Mouse (Mus musculus) monocyte, adult 5-6 weeks (primary cell): ENCODE data around the gene Lce1g. TPM values are rescaled to one million over a fixed set of nuclear protein-coding genes. Genes with fewer than 3 reads are reported as not detected.

Experiments used
- ATAC-seq: fragments of 153-309, 156-312 bp; replicated peaks from 2 replicates; pipeline ENCODE4 v1.8.0; 2017; ENCODE audit warnings: mild to moderate bottlenecking; ENCODE audit not compliant: low TSS enrichment, insufficient number of reproducible peaks, severe bottlenecking, poor library complexity, low FRiP score
- total RNA-seq: library from RNA; stranded (forward); fragments of 200-1000, 200-491, 200-594 nt; gene quantifications from 3 replicates; pipeline ENCODE4 v1.2.3, GENCODE M21; 2017

Gene Lce1g
- total RNA-seq = not detected in 3 replicates

- no peak for ATAC-seq
Measured at GRCm38 (mm10) chr3:92752238-92752637, at the start of gene Lce1g. Gene Lce1g, minus strand, starts transcription at chr3:92752338.

DNA sequence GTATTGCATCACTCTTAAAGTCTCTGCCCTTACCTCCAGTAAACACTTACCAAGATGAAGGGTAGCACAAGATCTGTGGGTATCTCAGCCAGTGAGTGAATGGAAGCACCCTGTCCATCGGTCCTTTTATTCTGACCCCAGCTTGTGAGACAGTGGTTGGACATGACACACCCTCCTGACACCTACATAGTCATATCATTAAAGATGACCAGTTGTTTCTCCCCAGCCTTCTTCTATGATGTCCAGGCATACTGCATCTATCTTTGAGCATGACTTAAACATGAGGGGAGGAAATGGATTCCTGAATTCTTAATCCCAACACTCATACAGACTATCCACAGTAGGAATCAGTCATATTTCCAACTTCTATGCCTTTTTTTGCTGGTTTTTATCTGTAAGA, 38.3 kb upstream of the Lce1g start, which contains the start of gene Lce1j:
Gene Lce1j, minus strand, starts transcription at position 101 of the 400 bp plus-strand sequence.
- ATAC-seq = no peak

GRCm38 (mm10) chr3:92778799-92779198, 26.7 kb upstream of the Lce1g start, which contains the start of gene Lce1i:
Gene Lce1i, minus strand, starts transcription at chr3:92778899.
- no peak for ATAC-seq

DNA sequence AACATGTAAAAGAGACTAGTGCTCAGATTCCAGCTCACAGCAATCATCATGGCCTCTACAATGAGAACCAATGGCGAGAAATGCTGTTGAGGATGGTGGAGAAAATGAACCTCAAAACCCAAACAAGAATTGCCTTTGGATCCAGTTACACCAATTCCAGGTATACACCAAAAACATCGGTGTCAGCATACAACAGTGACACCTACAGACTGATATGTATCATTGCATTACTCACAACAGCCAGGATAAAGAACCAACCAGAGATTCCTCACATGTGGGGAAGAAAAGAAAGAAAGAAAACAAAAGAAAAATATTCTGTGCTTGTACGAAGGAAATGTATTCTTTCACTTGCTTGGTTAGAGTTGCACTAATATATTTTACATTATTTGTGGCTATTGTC, 19.4 kb upstream of the Lce1g start:
- no peak for ATAC-seq

GRCm38 (mm10) chr3:92764965-92765364, 12.8 kb upstream of the Lce1g start, which contains the start of gene Lce1h:
Gene Lce1h, minus strand, starts transcription at chr3:92765065.
- no peak for ATAC-seq

- ATAC-seq = no peak
Measured at GRCm38 (mm10) chr3:92753197-92753596, 1.1 kb upstream of the Lce1g start.

GRCm38 (mm10) chr3:92738996-92739395, 13.1 kb downstream of the Lce1g start, which contains the start of gene Gm38119:
Gene Gm38119, minus strand, starts transcription at chr3:92739096.
- no peak for ATAC-seq

DNA sequence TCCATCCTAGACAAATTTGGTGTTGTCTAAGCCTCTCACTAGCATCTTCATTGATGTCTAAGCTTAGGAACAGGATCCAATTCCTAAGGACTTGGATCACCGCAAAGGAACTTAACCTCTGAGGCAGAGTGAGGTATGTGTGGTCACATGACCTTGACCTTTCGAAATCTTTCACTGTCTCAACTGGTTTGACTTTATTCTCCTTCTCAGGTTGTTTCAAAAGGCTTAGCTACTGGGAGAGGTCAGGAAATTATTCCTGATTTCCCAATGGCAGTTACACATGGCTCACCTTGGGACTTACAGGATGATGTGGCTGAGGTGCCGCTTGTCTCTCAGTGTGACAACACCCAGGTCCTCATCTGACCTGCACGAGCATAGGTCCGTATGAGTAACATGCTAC, 29.5 kb downstream of the Lce1g start:
- ATAC-seq = no peak

GRCm38 (mm10) chr3:92720250-92720649, 31.9 kb downstream of the Lce1g start, which contains the start of gene Lce1f:
Gene Lce1f, minus strand, starts transcription at chr3:92720350.
- no peak for ATAC-seq

DNA sequence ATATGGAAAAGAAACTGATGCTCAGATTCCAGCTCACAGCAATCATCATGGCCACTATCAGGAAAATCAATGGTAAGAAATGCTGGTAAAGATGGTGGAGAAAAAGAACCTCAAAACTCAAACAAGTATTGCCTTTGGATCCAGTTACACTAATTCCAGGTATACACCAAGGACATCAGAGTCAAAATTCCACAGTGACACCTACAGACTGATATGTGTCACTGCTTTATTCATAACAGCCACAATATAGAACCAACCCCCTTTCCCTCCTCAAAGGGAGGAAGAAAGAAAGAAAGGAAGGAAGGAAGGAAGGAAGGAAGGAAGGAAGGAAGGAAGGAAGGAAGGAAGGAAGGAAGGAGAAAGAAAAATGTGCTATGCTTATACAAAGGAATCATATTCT, 37.0 kb downstream of the Lce1g start:
- no peak for ATAC-seq

- no peak for ATAC-seq
Measured at GRCm38 (mm10) chr3:92708974-92709373, 43.2 kb downstream of the Lce1g start, which contains the start of gene Lce1e. Gene Lce1e, minus strand, starts transcription at chr3:92709074.

Other genes with a start within 250 kb of the Lce1g start
- not detected in 3 replicates for gene 2310046K23Rik, start 217.8 kb downstream of the Lce1g start, total RNA-seq
- not detected in 3 replicates for gene Ivl, start 178.6 kb downstream of the Lce1g start, total RNA-seq
- gene Smcp, start 163.3 kb downstream of the Lce1g start, total RNA-seq = not detected in 3 replicates
- not detected in 3 replicates for gene 2210017I01Rik, start 144.8 kb downstream of the Lce1g start, total RNA-seq
- gene Lce6a, start 130.7 kb downstream of the Lce1g start, total RNA-seq = not detected in 3 replicates
- gene Lce1a1, start 104.0 kb downstream of the Lce1g start, total RNA-seq = not detected in 3 replicates
- not detected in 3 replicates for gene Lce1b, start 95.4 kb downstream of the Lce1g start, total RNA-seq
- not detected in 3 replicates for gene Lce1a2, start 82.0 kb downstream of the Lce1g start, total RNA-seq
- gene Lce1c, start 73.1 kb downstream of the Lce1g start, total RNA-seq = not detected in 3 replicates
- not detected in 3 replicates for gene Lce1d, start 65.1 kb downstream of the Lce1g start, total RNA-seq
- gene Lce1e, start 43.3 kb downstream of the Lce1g start, total RNA-seq = not detected in 3 replicates
- not detected in 3 replicates for gene Lce1f, start 32.0 kb downstream of the Lce1g start, total RNA-seq
- gene Gm38119, start 13.2 kb downstream of the Lce1g start, total RNA-seq = not detected in 3 replicates
- not detected in 3 replicates for gene Lce1h, start 12.7 kb upstream of the Lce1g start, total RNA-seq
- gene Lce1i, start 26.6 kb upstream of the Lce1g start, total RNA-seq = not detected in 3 replicates
- not detected in 3 replicates for gene Lce1j, start 38.2 kb upstream of the Lce1g start, total RNA-seq
- not detected in 3 replicates for gene Lce1k, start 55.6 kb upstream of the Lce1g start, total RNA-seq
- gene Kprp, start 74.9 kb upstream of the Lce1g start, total RNA-seq = not detected in 3 replicates
- not detected in 3 replicates for gene Lce1l, start 98.9 kb upstream of the Lce1g start, total RNA-seq
- gene 2310050C09Rik, start 117.9 kb upstream of the Lce1g start, total RNA-seq = not detected in 3 replicates
- gene Lce3a, start 173.9 kb upstream of the Lce1g start, total RNA-seq = not detected in 3 replicates
- not detected in 3 replicates for gene Lce3b, start 180.6 kb upstream of the Lce1g start, total RNA-seq
- not detected in 3 replicates for gene Lce3c, start 192.1 kb upstream of the Lce1g start, total RNA-seq
- not detected in 3 replicates for gene Lce3d, start 205.1 kb upstream of the Lce1g start, total RNA-seq
- not detected in 3 replicates for gene Lce3e, start 214.7 kb upstream of the Lce1g start, total RNA-seq
- not detected in 3 replicates for gene Lce3f, start 239.9 kb upstream of the Lce1g start, total RNA-seq